Mouse (Mus musculus): ENCODE measurements around the gene Hspb8.
"Not testable (repeated sequence)": the region's sequence is repeated elsewhere in the genome, so short reads cannot be mapped to it uniquely, and the experiment has no call there.

Hspb8 gene

DNA sequence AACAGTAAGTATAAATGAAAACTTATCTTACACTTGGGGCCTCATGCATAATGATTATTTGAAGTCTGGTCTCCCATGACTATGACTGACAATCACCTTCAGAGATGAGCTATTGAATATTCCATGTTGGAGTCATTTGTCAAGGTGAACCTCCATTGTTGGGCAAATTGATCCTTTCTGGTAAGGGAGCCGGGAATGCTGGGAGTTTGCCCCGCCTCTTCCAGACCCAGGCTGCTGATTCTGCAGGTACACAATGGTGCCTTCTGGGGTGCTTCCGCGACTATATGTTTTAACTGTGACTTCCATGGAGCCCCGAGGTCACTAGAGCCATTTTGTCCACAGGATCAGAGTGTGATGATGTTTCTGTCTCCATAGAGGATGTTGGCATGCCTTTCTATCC lies 26.6 kb downstream of the Hspb8 start:
- no peak for DNase-seq (ENCODE audit: extremely low spot score, low read depth, low spot score)

- DNase-seq (ENCODE audit: extremely low spot score, low read depth, low spot score), result no peak
Observed at GRCm38 (mm10) chr5:116392603-116393002, 30.1 kb downstream of the Hspb8 start.

DNA sequence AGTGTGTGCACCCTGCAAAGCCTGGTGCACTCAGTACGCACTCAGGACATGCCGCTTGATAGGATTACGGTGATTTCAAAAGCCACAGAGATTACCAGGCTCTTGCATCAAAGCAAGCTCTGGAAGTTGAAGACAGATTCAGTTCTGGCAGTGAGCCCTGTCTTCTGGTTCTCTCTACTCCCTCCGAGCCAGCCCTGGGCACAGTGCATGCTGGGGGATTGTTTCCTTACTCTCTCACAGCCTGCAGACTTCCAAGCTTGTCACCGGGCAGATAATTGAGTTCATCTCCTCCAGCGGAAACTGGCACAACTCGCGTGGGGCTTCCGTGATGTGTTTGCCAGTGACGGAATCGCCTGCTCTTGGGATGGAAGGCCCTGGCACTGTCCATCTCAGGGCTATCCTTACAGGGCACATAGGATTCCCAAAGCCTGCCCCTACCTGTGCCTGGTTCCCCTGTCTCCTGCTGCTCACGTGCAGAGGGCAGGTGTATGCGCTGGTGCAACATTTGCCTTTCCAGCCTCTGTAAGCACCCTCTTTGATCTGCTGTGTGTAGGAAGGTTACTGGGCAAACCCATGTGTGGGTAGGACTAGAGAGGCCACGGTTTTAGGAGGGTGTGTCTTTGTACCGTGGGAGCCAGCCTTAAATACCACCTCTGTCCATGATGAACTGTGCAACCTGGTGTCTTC lies 32.7 kb downstream of the Hspb8 start:
- no peak for DNase-seq (ENCODE audit: extremely low spot score, low read depth, low spot score)

- DNase-seq (ENCODE audit: extremely low spot score, low read depth, low spot score), result no peak
Observed at GRCm38 (mm10) chr5:116389321-116389720, 33.3 kb downstream of the Hspb8 start.

GRCm38 (mm10) chr5:116387302-116387935 lies 35.2 kb downstream of the Hspb8 start:
- no peak for DNase-seq (ENCODE audit: extremely low spot score, low read depth, low spot score)

DNA sequence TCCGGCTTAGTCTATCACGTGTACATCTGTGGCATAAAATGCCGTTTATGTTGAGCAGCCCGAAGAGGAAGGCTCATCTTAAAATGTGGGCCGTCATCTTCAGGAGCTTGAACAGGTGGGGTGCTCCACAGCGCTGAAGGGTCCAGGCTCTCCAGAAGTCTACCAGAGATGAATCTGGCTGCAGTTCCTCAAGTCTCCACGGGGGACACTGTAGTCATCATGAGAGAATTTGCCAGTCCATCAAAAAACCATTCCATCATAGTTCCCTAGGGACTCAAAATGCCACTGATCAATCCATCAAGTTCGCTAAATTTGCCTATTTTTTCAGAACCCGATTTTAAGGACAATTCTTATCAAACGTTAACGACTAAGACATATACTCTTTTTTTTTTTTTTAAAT lies 36.6 kb downstream of the Hspb8 start:
- no peak for DNase-seq (ENCODE audit: extremely low spot score, low read depth, low spot score)

DNA sequence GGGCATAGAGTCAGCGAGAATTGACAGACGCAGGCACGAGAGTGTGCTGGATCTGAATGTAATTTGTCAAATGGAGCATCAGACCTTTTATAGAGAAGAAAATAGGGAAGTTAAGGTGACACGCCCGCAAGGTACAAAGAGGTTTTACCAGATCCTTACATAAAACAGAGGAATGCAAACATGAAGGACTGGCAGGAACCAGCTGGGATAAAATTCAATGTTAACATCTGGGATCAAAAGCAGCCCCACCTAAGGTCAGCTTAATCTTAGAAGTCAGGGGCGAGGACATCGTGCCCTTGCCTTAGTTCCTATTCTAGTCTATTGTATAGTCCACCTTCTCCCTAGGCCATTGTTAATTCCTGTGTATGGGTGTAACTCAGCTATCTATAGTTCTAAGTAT lies 40.0 kb downstream of the Hspb8 start:
- DNase-seq (ENCODE audit: extremely low spot score, low read depth, low spot score), result not testable (repeated sequence)

GRCm38 (mm10) chr5:116381726-116382125 lies 40.9 kb downstream of the Hspb8 start:
- no peak for DNase-seq (ENCODE audit: extremely low spot score, low read depth, low spot score)

DNA sequence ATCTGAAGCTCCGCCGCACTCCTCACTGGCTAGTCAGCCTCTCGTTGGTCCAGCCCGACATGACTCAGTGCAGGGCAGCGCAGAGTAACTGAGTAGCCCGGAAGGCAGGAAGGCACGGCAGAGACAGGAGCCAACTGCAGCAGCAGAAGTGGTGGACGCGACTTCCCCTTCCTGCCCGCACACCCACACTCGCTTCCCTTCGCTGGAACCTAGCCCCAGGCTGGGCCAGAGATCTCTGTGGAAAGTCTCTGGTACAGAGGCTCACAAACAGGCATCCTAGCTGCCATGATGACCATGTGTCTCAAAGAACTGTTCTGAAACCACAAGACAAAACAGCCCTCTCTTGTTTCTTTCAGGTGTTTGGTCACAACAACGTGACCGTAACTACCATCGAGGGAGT lies 41.4 kb downstream of the Hspb8 start:
- DNase-seq (ENCODE audit: extremely low spot score, low read depth, low spot score), result no peak

DNA sequence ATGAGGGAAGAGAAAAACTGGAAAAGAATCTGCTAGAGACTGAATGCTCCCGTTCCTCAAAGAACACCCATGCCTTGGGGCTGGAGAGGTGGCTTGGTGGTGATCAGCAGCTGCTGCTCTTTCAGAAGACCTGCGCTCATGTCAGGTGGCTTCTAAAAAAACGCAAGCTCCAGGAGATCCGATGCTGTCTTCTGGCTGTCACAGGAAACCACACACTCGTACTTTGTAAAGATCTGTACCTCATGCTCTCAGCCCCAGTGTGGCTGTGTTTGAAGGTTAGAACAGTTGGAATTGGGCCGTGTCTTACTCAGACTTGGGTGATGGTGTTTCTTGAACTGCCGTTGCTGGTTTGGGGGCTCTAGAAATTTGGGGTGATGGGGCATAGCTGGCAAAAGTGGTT lies 42.3 kb downstream of the Hspb8 start:
- no peak for DNase-seq (ENCODE audit: extremely low spot score, low read depth, low spot score)

DNA sequence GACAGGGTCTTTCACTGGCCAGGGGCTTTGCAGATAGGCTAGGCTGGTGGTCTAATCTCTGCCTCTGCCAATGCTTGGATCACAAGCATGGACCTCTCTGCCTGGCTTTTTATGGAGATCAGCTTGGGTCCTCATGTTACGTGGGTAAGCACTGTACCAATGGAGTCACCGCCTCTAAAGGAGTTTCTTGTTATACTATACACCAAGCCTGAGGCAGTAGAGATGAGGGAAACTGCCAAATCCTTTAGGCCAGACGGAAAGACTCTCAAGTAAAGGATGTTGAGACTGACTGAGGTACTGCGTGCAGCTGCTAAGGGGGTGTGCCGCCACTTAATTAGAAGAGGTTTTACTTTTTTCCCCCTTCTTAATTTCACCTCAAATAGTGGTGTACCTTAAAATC lies 43.8 kb downstream of the Hspb8 start:
- no peak for DNase-seq (ENCODE audit: extremely low spot score, low read depth, low spot score)

- no peak for DNase-seq (ENCODE audit: extremely low spot score, low read depth, low spot score)
Observed at GRCm38 (mm10) chr5:116367923-116368322, 54.7 kb downstream of the Hspb8 start.

DNA sequence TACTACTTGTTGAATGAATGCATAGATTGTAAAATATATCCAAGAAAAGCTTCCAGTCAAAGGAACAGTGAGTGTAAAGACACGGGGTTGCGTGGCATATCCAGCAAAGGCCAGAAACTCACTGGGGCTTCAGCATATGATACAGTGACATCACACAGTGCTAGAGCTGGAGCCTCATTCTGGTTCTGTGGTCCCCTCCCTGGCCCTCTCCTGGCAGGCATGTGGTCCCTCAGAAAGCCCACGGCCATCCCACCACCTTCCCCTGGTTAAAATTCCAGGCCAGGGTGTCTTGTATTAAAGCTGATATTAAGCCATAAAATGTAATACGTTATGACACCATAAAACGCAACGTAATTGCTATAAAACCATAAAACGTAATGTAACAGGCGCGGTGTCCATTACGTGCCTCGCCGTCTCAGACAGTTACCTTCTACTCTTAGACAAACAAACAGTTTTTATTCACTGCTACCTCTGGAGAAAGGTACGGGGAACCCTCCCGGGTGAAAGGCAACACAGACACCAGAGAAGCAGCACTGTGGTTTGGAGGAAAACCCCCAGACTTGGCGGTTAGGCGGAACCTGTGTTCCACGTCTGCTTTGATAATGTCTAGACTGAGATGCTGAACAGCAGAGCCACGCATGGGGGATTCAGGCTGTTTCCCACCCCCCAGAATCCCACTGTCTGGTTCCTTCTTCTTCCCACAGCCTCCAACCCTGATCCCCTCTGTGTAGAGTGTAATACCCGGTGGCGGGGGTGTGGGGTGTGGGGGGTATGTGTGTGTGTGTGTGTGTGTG lies 55.6 kb downstream of the Hspb8 start:
- no peak for DNase-seq (ENCODE audit: extremely low spot score, low read depth, low spot score)

GRCm38 (mm10) chr5:116361342-116361741 lies 61.3 kb downstream of the Hspb8 start:
- no peak for DNase-seq (ENCODE audit: extremely low spot score, low read depth, low spot score)

GRCm38 (mm10) chr5:116360751-116361150 lies 61.9 kb downstream of the Hspb8 start:
- DNase-seq (ENCODE audit: extremely low spot score, low read depth, low spot score), result peak; percentile 35
